Mouse (Mus musculus): Measurements from ENCODE around the gene Carmil1. TPM values are rescaled to one million over a fixed set of nuclear protein-coding genes. Genes with fewer than 3 reads are reported as not detected.

Carmil1 gene
- polyA plus RNA-seq, 1 experiment: 23.3 TPM

DNA sequence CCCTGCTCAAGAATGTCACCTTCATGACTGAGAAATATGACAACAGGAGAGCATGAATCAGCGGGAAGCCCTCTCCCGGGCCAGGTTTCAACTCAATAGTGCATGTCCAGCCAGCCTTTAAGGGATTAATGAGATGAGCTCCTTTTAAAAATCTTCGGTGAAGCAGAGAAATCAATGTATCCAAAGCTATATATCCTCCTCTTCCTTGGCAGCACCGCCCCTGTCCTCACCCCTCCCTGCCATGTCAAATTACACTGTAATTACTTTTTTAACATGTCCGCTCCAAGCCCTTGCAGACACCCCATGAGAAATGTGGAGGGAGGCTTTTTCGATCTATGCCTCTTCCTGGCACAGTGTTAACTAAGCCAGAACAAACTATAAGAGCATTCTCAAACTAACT, 129.3 kb downstream of the Carmil1 start:
- H3K9me3 ChIP-seq (replicated peaks; ENCODE audit: control insufficient read depth, insufficient read depth, low read length, poor library complexity, severe bottlenecking): no peaks in the 10 kb centered on the region
- H3K9ac ChIP-seq (ENCODE audit: low read depth, poor library complexity, severe bottlenecking): no peak overlapping the region
- no peaks in the 10 kb centered on the region; the same call in 1 of the 2 replicates for H3K36me3 ChIP-seq (ENCODE audit: control insufficient read depth, insufficient read depth, low read length, poor library complexity, severe bottlenecking)
- no peak overlapping the region for H3K27ac ChIP-seq (ENCODE audit: insufficient read depth, low read length)
- H3K4me1 ChIP-seq (ENCODE audit: control insufficient read depth, insufficient read depth, low read length): no peaks in the 10 kb centered on the region
- TF ChIP-seq EP300 (IDR thresholded peaks at IDR 0.05; ENCODE audit: insufficient read depth, low read depth, low read length) (no peak), CTCF (IDR thresholded peaks at IDR 0.05; ENCODE audit: low read depth, low read length) (no peak), POLR2A (IDR thresholded peaks at IDR 0.05; ENCODE audit: insufficient read depth, low read length) (no peak)
- no peaks in the 10 kb centered on the region for H3K27me3 ChIP-seq (ENCODE audit: control insufficient read depth, insufficient read depth, low read length, poor library complexity, severe bottlenecking)
- no peak overlapping the region for H3K4me3 ChIP-seq (ENCODE audit: low read depth, low read length)

DNA sequence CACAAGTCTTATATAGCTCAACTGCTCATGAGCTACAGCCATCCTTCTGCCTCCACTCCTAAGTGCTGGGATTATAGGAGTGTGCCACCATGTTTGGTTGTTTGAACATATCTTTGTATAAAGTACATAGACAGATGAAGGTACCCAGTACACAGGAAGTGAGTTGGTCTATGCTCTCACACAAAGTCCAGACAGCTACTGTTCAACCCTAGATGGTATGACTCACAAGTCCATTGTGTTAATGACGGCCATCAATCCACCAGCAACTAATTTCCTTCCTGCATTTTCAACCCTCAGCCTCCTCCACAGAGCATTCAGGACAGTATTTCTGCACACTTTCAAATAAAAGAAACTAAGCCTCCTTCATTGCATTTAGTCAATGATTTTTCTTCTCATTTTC, 132.0 kb downstream of the Carmil1 start:
- Histone ChIP-seq H3K27me3 (ENCODE audit: control insufficient read depth, insufficient read depth, low read length, poor library complexity, severe bottlenecking) (no peaks in the 10 kb centered on the region), H3K4me1 (ENCODE audit: control insufficient read depth, insufficient read depth, low read length) (no peaks in the 10 kb centered on the region), H3K36me3 (ENCODE audit: control insufficient read depth, insufficient read depth, low read length, poor library complexity, severe bottlenecking) (no peaks in the 10 kb centered on the region; the same call in 1 of the 2 replicates), H3K4me3 (ENCODE audit: low read depth, low read length) (no peak overlapping the region), H3K9ac (ENCODE audit: low read depth, poor library complexity, severe bottlenecking) (no peak overlapping the region), H3K27ac (ENCODE audit: insufficient read depth, low read length) (no peak overlapping the region), H3K9me3 (replicated peaks; ENCODE audit: control insufficient read depth, insufficient read depth, low read length, poor library complexity, severe bottlenecking) (no peaks in the 10 kb centered on the region)
- TF ChIP-seq EP300 (IDR thresholded peaks at IDR 0.05; ENCODE audit: insufficient read depth, low read depth, low read length): no peak
- TF ChIP-seq POLR2A (IDR thresholded peaks at IDR 0.05; ENCODE audit: insufficient read depth, low read length): no peak
- TF ChIP-seq CTCF (IDR thresholded peaks at IDR 0.05; ENCODE audit: low read depth, low read length): no peak

DNA sequence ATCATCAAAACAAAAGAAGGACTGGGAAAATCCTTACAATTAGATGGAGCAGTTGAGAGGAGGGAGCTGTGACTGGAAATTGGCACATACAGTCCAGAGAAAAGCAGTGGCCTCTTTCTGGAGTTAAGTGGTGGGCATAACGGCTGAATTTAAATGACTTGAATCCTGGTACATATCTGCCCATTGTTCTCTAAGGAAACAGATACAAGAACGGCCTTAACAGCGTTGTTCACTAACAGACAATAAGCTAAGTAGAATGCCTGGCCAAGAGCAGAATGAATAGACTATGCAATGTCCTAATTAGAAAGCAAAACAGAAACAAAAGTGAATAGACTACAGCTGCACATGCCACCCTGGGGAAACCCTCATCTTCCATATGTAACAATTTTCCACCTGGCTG, 133.6 kb downstream of the Carmil1 start:
- Histone ChIP-seq H3K36me3 (ENCODE audit: control insufficient read depth, insufficient read depth, low read length, poor library complexity, severe bottlenecking) (no peaks in the 10 kb centered on the region; the same call in 1 of the 2 replicates), H3K4me1 (ENCODE audit: control insufficient read depth, insufficient read depth, low read length) (no peaks in the 10 kb centered on the region), H3K9me3 (replicated peaks; ENCODE audit: control insufficient read depth, insufficient read depth, low read length, poor library complexity, severe bottlenecking) (no peaks in the 10 kb centered on the region), H3K9ac (ENCODE audit: low read depth, poor library complexity, severe bottlenecking) (no peak overlapping the region), H3K4me3 (ENCODE audit: low read depth, low read length) (no peak overlapping the region), H3K27me3 (ENCODE audit: control insufficient read depth, insufficient read depth, low read length, poor library complexity, severe bottlenecking) (no peaks in the 10 kb centered on the region), H3K27ac (ENCODE audit: insufficient read depth, low read length) (no peak overlapping the region)
- TF ChIP-seq CTCF (IDR thresholded peaks at IDR 0.05; ENCODE audit: low read depth, low read length) (no peak), POLR2A (IDR thresholded peaks at IDR 0.05; ENCODE audit: insufficient read depth, low read length) (no peak), EP300 (IDR thresholded peaks at IDR 0.05; ENCODE audit: insufficient read depth, low read depth, low read length) (no peak)

DNA sequence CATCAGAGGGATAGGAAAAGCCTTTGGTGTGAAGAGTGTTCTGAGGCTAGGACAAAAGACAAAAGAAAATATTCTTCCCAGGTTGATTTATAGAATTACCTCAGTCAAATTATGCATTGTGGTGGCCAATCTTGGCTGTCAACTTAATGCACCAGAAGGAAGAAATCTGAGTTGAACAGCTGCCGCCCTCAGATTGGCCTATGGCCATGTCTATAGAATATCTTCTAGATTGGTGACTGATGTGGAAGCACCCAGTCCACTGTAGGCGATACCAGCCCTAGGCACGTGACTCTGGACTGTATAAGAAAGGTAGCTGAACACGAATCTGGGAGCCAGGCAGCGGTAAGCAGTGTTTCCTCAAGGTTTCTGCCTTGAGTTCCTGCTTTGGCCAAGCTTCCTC, 134.1 kb downstream of the Carmil1 start:
- no peak overlapping the region for H3K4me3 ChIP-seq (ENCODE audit: low read depth, low read length)
- TF ChIP-seq POLR2A (IDR thresholded peaks at IDR 0.05; ENCODE audit: insufficient read depth, low read length) (no peak), CTCF (IDR thresholded peaks at IDR 0.05; ENCODE audit: low read depth, low read length) (no peak), EP300 (IDR thresholded peaks at IDR 0.05; ENCODE audit: insufficient read depth, low read depth, low read length) (no peak)
- no peak overlapping the region for H3K27ac ChIP-seq (ENCODE audit: insufficient read depth, low read length)
- H3K9ac ChIP-seq (ENCODE audit: low read depth, poor library complexity, severe bottlenecking): no peak overlapping the region
- H3K36me3 ChIP-seq (ENCODE audit: control insufficient read depth, insufficient read depth, low read length, poor library complexity, severe bottlenecking): no peaks in the 10 kb centered on the region; the same call in 1 of the 2 replicates
- H3K4me1 ChIP-seq (ENCODE audit: control insufficient read depth, insufficient read depth, low read length): no peaks in the 10 kb centered on the region
- no peaks in the 10 kb centered on the region for H3K27me3 ChIP-seq (ENCODE audit: control insufficient read depth, insufficient read depth, low read length, poor library complexity, severe bottlenecking)
- no peaks in the 10 kb centered on the region for H3K9me3 ChIP-seq (replicated peaks; ENCODE audit: control insufficient read depth, insufficient read depth, low read length, poor library complexity, severe bottlenecking)

DNA sequence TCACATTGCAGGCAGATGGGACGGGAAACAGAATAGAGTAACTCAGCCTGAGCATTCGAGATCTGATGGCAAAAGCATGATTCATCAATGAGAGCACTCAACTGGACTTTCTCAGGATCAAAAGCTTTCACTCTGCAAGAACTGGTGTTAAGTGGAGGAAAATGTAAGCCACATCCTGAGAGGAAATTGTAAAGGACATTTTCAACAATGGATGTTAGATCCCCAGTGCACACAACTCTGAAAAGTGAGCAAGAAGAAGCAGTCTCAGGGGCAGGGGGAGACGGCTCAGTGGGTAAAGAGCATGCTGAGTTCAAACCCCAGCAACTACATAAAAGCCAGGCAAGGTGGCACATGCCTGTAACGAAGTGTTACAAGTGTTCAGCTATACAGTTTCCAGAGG, 135.7 kb downstream of the Carmil1 start:
- H3K36me3 ChIP-seq (ENCODE audit: control insufficient read depth, insufficient read depth, low read length, poor library complexity, severe bottlenecking): no peaks in the 10 kb centered on the region; the same call in 1 of the 2 replicates
- no peaks in the 10 kb centered on the region for H3K4me1 ChIP-seq (ENCODE audit: control insufficient read depth, insufficient read depth, low read length)
- no peak overlapping the region for H3K9ac ChIP-seq (ENCODE audit: low read depth, poor library complexity, severe bottlenecking)
- H3K9me3 ChIP-seq (replicated peaks; ENCODE audit: control insufficient read depth, insufficient read depth, low read length, poor library complexity, severe bottlenecking): no peaks in the 10 kb centered on the region
- no peak overlapping the region for H3K27ac ChIP-seq (ENCODE audit: insufficient read depth, low read length)
- H3K4me3 ChIP-seq (ENCODE audit: low read depth, low read length): no peak overlapping the region
- H3K27me3 ChIP-seq (ENCODE audit: control insufficient read depth, insufficient read depth, low read length, poor library complexity, severe bottlenecking): no peaks in the 10 kb centered on the region
- TF ChIP-seq EP300 (IDR thresholded peaks at IDR 0.05; ENCODE audit: insufficient read depth, low read depth, low read length) (no peak), POLR2A (IDR thresholded peaks at IDR 0.05; ENCODE audit: insufficient read depth, low read length) (no peak), CTCF (IDR thresholded peaks at IDR 0.05; ENCODE audit: low read depth, low read length) (no peak)

DNA sequence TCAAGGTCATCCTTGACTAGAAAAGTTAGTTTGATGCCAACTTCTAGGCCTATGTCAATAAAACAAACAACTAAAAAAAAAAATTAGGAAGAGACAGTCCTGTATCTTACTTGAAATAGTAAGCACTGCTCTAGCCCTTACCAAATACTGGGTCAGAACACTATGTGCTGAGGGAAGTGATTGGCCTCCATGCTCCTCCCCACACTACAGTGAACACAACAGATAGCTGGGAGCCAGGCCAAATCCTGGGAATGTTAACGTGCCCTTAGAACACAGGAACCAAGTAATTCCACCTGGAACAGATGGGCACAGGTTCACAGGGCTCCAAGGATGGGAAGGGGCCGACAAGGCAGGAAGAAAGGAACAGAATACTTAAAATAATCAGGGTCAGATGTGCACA, 136.5 kb downstream of the Carmil1 start:
- Histone ChIP-seq H3K4me1 (ENCODE audit: control insufficient read depth, insufficient read depth, low read length) (no peaks in the 10 kb centered on the region), H3K36me3 (ENCODE audit: control insufficient read depth, insufficient read depth, low read length, poor library complexity, severe bottlenecking) (no peaks in the 10 kb centered on the region; the same call in 1 of the 2 replicates), H3K4me3 (ENCODE audit: low read depth, low read length) (no peak overlapping the region), H3K27ac (ENCODE audit: insufficient read depth, low read length) (no peak overlapping the region), H3K27me3 (ENCODE audit: control insufficient read depth, insufficient read depth, low read length, poor library complexity, severe bottlenecking) (no peaks in the 10 kb centered on the region), H3K9ac (ENCODE audit: low read depth, poor library complexity, severe bottlenecking) (no peak overlapping the region), H3K9me3 (replicated peaks; ENCODE audit: control insufficient read depth, insufficient read depth, low read length, poor library complexity, severe bottlenecking) (no peaks in the 10 kb centered on the region)
- TF ChIP-seq EP300 (IDR thresholded peaks at IDR 0.05; ENCODE audit: insufficient read depth, low read depth, low read length) (no peak), CTCF (IDR thresholded peaks at IDR 0.05; ENCODE audit: low read depth, low read length) (no peak), POLR2A (IDR thresholded peaks at IDR 0.05; ENCODE audit: insufficient read depth, low read length) (no peak)

Measured in ES-Bruce4 (cell line).